Mouse (Mus musculus) granulocyte monocyte progenitor cell, adult 5-6 weeks (primary cell): Measurements from ENCODE around the gene Rap2a. TPM values are rescaled to one million over a fixed set of nuclear protein-coding genes. Genes with fewer than 3 reads are reported as not detected.

Experiments used
- ATAC-seq: replicated peaks from 2 replicates; pipeline ENCODE4 v1.8.0; 2016; ENCODE audit warnings: mild to moderate bottlenecking, moderate TSS enrichment, inconsistent platforms; ENCODE audit not compliant: poor library complexity, severe bottlenecking
- total RNA-seq, 2 experiments: library from RNA; stranded (forward) in 1 of 2; stranded (reverse) in 1 of 2; fragments of 200-712, 200-1000 nt in 1 of 2; fragments of >200 nt in 1 of 2; fragmentation: Nextera tagmentation in 1 of 2; gene quantifications; 2 replicates each; pipeline ENCODE4 v1.2.3; 2014 to 2017

Gene Rap2a
- total RNA-seq, 2 experiments from 2014 or later = 5.6 to 6.1 TPM

- ATAC-seq = no peak
Measured at GRCm38 (mm10) chr14:120535446-120535845, 57.2 kb downstream of the Rap2a start.

DNA sequence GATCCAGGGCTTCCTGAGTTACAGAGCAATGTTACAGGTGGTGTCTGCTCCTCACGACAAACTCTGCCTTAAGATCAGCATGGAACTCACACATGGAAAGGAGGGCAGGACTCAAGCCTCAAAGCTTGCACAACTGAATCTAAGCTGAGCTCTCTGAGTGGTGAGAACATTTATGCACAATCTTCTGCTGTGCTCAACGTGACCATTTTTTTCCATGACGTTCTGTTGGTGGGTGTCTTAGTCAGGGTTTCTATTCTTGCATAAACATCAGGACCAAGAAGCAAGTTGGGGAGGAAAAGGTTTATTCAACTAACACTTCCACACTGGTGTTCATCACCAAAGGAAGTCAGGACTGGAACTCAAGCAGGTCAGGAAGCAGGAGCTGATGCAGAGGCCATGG, 57.7 kb downstream of the Rap2a start:
- ATAC-seq = no peak

DNA sequence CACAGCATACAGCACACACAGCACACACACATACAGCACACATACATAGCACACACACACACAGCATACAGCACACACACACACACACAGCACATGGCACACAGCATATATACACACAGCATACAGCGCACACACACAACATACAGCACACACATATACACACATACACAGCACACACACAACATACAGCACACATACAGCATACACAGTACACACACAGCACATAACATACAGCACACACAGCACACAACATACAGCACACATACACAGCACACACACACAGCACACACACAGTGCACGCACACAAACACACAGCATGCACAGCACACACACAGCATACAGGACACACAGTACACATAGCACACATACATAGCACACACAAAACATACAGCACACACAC, 60.9 kb downstream of the Rap2a start:
- no peak for ATAC-seq

- no peak for ATAC-seq
Measured at GRCm38 (mm10) chr14:120539626-120540025, 61.4 kb downstream of the Rap2a start.

DNA sequence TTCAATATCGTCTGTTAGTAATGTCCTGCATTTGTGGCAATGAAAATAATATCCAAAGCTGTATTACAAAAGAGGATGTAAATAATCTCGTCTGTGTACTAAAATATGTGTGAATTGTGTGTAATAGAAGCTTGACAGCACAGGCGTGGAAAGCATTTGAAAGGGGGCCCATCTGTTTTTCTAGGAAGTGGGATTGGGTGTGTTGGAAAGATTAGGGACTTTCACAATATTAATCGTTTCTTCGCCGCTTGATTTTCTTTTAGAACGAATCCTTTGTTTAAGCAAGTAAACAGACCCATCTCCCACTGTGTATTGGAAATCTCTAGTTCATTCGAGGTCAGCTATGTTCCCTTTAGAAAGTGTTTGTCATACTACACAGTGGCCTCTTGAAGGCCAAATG, 64.2 kb downstream of the Rap2a start:
- peak; percentile 37; the same call in 1 of the 2 replicates for ATAC-seq

DNA sequence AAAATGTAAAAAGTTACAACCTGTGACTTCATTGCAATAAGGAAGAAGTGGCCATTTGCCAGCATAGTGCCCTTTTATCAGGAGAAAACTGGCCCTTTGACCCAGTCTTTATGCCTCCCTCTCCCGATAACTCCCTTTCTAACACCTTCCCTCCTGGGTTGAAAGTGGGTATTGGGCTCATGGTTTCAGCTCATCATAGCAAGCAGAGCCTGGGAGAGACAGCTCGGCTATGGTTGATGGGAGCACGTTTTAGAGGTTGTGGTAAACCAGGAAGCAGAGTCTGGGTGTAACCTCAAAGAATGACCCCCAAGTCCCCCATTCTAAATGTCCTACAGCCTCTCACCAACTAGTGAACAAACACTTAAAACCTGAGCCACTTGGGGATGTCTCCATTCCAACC, 64.7 kb downstream of the Rap2a start:
- no peak for ATAC-seq

DNA sequence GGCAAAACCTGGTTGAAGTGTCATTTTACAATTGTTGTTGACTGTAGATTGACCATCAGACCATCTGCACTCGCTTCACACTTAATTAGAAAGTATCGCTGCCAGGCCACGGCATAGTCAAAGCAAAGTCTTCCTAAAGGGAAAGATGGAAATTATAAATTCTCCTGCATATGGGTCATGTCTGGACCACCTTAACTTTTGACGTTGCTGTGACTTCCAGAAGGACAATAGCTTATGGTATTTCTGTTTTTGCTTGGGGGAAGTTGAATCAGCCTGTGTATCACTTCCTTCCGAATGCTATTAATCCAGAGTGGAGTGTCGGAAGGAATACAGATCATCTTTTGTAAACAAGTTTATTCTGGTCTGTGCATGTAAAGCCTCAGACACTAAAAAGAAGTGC, 65.6 kb downstream of the Rap2a start:
- no peak for ATAC-seq

DNA sequence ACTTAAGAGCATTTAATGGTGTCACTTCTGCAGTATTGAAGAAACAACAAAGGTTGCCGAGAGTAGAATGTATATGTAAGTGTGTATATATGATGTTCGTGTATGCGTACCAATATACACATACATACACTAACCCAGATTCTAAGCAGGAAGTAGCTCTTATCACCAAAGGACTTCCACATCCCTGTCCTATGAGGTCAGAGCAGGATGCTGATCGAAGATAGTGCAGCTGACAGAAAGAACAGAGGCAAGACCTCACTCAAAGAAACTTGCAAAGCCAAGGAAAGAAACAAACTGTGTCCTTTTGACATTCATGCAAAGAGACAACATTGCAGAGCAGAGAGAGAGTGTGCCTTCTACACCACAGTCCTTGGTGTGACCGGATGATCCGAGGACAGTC, 66.3 kb downstream of the Rap2a start:
- ATAC-seq = no peak; the same call in 1 of the 2 replicates

DNA sequence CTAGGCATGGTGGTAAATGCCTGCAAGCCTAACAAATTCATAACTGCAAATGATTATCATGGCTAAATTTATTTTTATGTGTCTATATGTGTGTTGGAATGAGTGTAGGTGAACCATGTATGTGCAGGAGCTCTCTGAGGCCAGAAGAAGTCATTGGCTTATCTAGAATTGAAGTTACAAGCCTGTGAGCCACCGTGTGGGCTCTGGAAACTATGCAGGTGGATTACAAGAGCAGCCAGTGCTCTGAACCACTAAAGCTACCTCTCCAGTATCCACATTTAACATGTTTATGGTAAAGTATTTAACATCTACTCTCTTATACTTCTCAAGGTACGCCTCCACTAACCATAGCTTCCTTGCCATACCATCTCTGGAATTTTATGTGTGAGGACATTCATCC, 66.7 kb downstream of the Rap2a start:
- no peak for ATAC-seq

Other genes starting within 250 kb of the Rap2a start
- 55.0 and 74.3 TPM in 2 replicates for gene Mbnl2, start 202.8 kb upstream of the Rap2a start, total RNA-seq (2014; fragmentation: Nextera tagmentation)
- gene Mbnl2, start 202.8 kb upstream of the Rap2a start, total RNA-seq (2017) = 66.8 and 83.5 TPM in 2 replicates